Mouse (Mus musculus) ES-Bruce4 (cell line): ENCODE measurements around the gene Osbpl9. TPM values are rescaled to one million over a fixed set of nuclear protein-coding genes. Genes with fewer than 3 reads are reported as not detected.

ENCODE experiments used
- H3K27ac ChIP-seq: 2 replicates; pipeline ENCODE4 v1.5.1; 2012; ENCODE audit warnings: low read length, inconsistent platforms; ENCODE audit not compliant: insufficient read depth
- H3K27me3 ChIP-seq: 2 replicates; pipeline ENCODE4 v1.6.1; 2012; ENCODE audit warnings: mild to moderate bottlenecking, low read length, inconsistent platforms; ENCODE audit not compliant: control insufficient read depth, poor library complexity, insufficient read depth, severe bottlenecking
- H3K36me3 ChIP-seq: 2 replicates; pipeline ENCODE4 v1.6.1; 2012; ENCODE audit warnings: inconsistent platforms, mild to moderate bottlenecking, low read length, moderate library complexity; ENCODE audit not compliant: control insufficient read depth, poor library complexity, insufficient read depth, severe bottlenecking
- H3K4me1 ChIP-seq: one replicate; pipeline ENCODE4 v1.8.1; 2011; ENCODE audit warnings: low read length; ENCODE audit not compliant: control insufficient read depth, insufficient read depth
- H3K4me3 ChIP-seq: 2 replicates; pipeline ENCODE4 v1.5.1; 2011; ENCODE audit warnings: low read depth, mild to moderate bottlenecking, low read length
- H3K9ac ChIP-seq: 2 replicates; pipeline ENCODE4 v1.6.1; 2012; ENCODE audit warnings: low read depth, mild to moderate bottlenecking, inconsistent platforms; ENCODE audit not compliant: poor library complexity, severe bottlenecking
- H3K9me3 ChIP-seq: replicated peaks from 2 replicates; pipeline ENCODE4 v1.6.1; 2012; ENCODE audit warnings: mild to moderate bottlenecking, low read length, inconsistent platforms; ENCODE audit not compliant: control insufficient read depth, poor library complexity, insufficient read depth, severe bottlenecking
- CTCF ChIP-seq: IDR thresholded peaks from one replicate; pipeline ENCODE4 v1.8.1; 2011; ENCODE audit warnings: low read depth, low read length
- EP300 ChIP-seq: IDR thresholded peaks from 2 replicates; pipeline ENCODE4 v1.6.1; 2011; ENCODE audit warnings: low read depth, low read length; ENCODE audit not compliant: insufficient read depth
- POLR2A ChIP-seq: IDR thresholded peaks from one replicate; pipeline ENCODE4 v1.8.1; 2011; ENCODE audit warnings: low read length; ENCODE audit not compliant: insufficient read depth
- polyA plus RNA-seq: library from polyadenylated mRNA; stranded (reverse); fragments of >200 nt; gene quantifications from 2 replicates; pipeline ENCODE4 v1.2.4, GENCODE M21; 2011; ENCODE audit warnings: low read depth; ENCODE audit not compliant: missing spikeins, insufficient read depth, insufficient read length

The Osbpl9 gene
- polyA plus RNA-seq, 1 experiment: 83.3 TPM

DNA sequence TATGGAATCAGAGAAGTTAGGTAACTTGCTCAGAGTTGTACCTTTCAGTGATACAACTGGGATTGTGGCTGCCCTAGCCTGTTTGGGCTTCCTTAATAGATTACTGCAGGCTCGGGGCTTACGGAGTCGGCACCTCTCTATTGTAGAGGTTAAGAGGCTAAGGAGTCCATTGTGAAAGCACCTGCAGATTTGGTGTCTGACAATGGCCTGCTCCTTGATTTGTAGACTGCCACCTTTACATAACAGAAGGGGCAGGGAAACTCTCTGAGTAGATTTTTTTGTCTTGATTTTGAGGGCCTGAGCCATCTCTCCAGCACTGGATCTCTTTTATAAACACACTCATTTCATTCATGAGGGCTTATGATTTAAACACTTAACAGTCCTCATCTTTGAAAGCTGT, 175.5 kb downstream of the Osbpl9 start:
- Histone ChIP-seq H3K27me3 (no peaks in the 10 kb centered on the region), H3K27ac (no peak overlapping the region), H3K9me3 (no peaks in the 10 kb centered on the region), H3K4me3 (no peak overlapping the region), H3K36me3 (peaks cover 15% of the 10 kb centered on the region), H3K9ac (no peak overlapping the region), H3K4me1 (peaks cover 6% of the 10 kb centered on the region)
- TF ChIP-seq EP300 (peak; percentile 73), CTCF (no peak)

DNA sequence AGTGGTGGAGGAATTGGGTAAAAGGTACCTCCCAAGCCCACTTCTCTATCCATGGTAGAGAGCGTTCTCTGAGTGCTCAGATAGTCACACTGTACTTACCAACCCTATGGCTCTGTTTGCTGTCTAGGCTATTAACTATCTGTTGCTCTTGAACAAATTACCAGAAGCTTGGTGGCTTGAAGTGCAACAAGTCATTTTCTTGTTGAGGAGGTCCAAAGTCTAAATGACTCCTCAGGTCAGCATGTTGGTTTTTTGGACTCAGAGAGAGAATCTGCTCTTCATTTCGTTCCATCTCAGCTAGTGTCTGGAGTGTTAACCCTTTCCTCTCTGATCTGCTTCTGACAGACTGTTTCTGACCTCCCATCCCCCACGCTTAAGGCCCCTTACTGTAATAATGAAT, 177.0 kb downstream of the Osbpl9 start:
- Histone ChIP-seq H3K4me1 (peaks cover 6% of the 10 kb centered on the region), H3K9me3 (no peaks in the 10 kb centered on the region), H3K27me3 (no peaks in the 10 kb centered on the region), H3K27ac (peak overlapping the region; percentile 44), H3K9ac (no peak overlapping the region), H3K36me3 (peaks cover 10% of the 10 kb centered on the region), H3K4me3 (no peak overlapping the region)
- no peak for TF ChIP-seq POLR2A
- no peak for TF ChIP-seq EP300
- TF ChIP-seq CTCF: no peak

DNA sequence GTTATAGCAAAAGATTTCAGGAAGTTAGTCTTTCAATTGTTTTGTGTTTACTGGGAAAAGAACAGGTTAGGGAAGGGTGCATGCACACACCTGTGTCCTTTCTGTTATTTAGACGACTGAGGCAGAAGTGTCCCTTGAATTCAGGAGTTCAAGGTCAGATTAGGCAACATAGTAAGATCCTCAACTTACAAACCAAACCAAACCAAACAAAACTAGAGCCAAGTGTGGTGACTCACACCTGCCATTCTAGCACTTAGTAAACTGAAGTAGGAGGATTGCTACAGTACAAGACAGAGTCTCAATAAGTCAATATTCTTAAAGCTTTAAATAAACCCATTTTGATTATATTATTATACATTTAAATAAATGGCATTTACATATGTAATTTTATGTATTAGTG, 180.1 kb downstream of the Osbpl9 start:
- no peaks in the 10 kb centered on the region for H3K9me3 ChIP-seq
- H3K36me3 ChIP-seq: peaks cover 15% of the 10 kb centered on the region
- TF ChIP-seq CTCF (no peak), POLR2A (no peak), EP300 (no peak)
- no peaks in the 10 kb centered on the region for H3K27me3 ChIP-seq
- H3K9ac ChIP-seq: no peak overlapping the region
- no peak overlapping the region for H3K4me3 ChIP-seq
- H3K27ac ChIP-seq: no peak overlapping the region
- peaks cover 2% of the 10 kb centered on the region for H3K4me1 ChIP-seq

DNA sequence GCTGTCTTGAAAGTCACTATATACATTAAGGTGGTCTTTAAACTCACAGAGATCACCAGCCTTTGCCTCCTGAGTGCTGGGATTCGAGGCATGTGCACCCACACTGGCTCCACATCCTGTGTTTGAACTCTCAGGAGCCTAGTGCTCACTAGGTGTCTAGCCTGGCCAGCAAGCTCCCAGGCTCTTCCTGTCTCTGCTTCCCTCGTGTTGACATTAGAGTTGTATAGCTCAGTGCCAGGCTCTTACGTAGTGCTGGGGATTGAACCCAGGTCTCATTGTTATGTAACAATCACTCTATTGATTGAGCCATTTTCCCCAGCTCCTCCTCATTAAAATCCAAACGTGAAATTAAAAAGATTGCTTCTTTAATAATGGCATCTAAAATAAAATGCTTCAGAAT, 182.8 kb downstream of the Osbpl9 start:
- Histone ChIP-seq H3K4me1 (no peaks in the 10 kb centered on the region), H3K36me3 (peaks cover 15% of the 10 kb centered on the region), H3K9me3 (no peaks in the 10 kb centered on the region), H3K4me3 (no peak overlapping the region), H3K27me3 (no peaks in the 10 kb centered on the region), H3K9ac (no peak overlapping the region), H3K27ac (no peak overlapping the region)
- TF ChIP-seq CTCF (no peak), POLR2A (no peak), EP300 (no peak)

DNA sequence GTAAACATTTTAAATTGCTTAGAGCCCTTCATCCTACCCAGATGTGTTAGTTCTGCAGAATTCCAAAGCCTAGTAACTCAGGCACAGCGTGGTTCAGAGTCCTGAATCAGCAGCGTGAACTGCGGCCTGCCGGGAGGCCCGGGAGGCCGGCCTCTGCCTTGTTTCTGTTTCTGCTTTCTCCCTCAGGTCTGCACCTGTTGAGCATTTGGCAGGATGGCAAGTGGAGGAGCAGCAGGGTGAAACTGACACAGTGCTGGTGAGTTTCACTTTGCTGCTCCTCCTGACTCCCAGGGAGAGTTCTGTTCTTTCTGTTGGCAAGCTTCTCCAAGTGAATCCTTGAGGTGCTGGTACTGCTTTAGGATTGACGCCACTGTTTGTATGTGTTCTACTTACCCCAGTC, 184.6 kb downstream of the Osbpl9 start:
- H3K4me1 ChIP-seq: no peaks in the 10 kb centered on the region
- H3K9me3 ChIP-seq: no peaks in the 10 kb centered on the region
- no peaks in the 10 kb centered on the region for H3K27me3 ChIP-seq
- no peak for TF ChIP-seq EP300
- TF ChIP-seq POLR2A: no peak
- no peak for TF ChIP-seq CTCF
- H3K27ac ChIP-seq: no peak overlapping the region
- H3K9ac ChIP-seq: no peak overlapping the region
- peaks cover 20% of the 10 kb centered on the region for H3K36me3 ChIP-seq
- no peak overlapping the region for H3K4me3 ChIP-seq

DNA sequence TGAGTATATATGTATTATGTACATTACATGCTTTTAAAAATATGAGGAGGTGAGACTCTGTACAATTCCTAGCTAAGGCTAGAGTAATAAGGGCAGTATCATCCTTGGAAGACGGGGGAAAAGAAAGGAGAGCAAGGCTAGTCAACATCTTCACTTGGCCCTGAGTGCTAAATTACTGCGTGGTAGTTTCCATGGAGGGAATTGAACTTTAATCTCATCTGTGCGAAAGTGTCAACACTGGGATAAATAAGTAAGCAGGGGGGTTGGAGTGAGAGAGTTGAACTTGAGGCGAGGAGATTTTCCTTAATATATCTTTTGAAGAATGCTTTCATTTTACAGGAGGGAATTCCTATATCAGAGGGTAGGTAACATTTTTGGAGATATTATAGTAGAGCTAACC, 188.0 kb downstream of the Osbpl9 start:
- Histone ChIP-seq H3K36me3 (peaks cover 20% of the 10 kb centered on the region), H3K4me1 (no peaks in the 10 kb centered on the region)
- TF ChIP-seq POLR2A: no peak
- TF ChIP-seq EP300: no peak
- TF ChIP-seq CTCF: no peak

More for the DNA sequence above, 188.0 kb downstream of the Osbpl9 start:
- H3K9me3 ChIP-seq: no peaks in the 10 kb centered on the region
- no peak overlapping the region for H3K9ac ChIP-seq
- no peaks in the 10 kb centered on the region for H3K27me3 ChIP-seq
- no peak overlapping the region for H3K4me3 ChIP-seq
- no peak overlapping the region for H3K27ac ChIP-seq

Other genes with a start within 250 kb of the Osbpl9 start
- 199 and 231 TPM in 2 replicates for gene Nrd1, start 201.6 kb downstream of the Osbpl9 start, polyA plus RNA-seq
- 0.78 TPM in 1 of 2 replicates, not detected in the other for gene Calr4, start 32.2 kb upstream of the Osbpl9 start, polyA plus RNA-seq
- gene Eps15, start 78.0 kb upstream of the Osbpl9 start, polyA plus RNA-seq: 47.1 and 51.5 TPM in 2 replicates
- 2.1 and 3.0 TPM in 2 replicates for gene Ttc39a, start 204.4 kb upstream of the Osbpl9 start, polyA plus RNA-seq